Mouse (Mus musculus): ENCODE measurements around the gene Fnbp1. TPM values are rescaled to one million over a fixed set of nuclear protein-coding genes. Genes with fewer than 3 reads are reported as not detected.

The Fnbp1 gene
- total and polyA plus RNA-seq, 3 experiments = 38.1 to 79.6 (median 77.8) TPM

- no peak overlapping the region for H3K4me3 ChIP-seq (ENCODE audit: low read depth, low read length)
- no peaks in the 10 kb centered on the region for H3K9me3 ChIP-seq (replicated peaks)
- H3K4me1 ChIP-seq (ENCODE audit: insufficient read depth, low read depth, low read length) = peaks cover 64% of the 10 kb centered on the region
- H3K36me3 ChIP-seq (replicated peaks) = peaks cover 31% of the 10 kb centered on the region
- DNase-seq (ENCODE audit: low spot score) = no peak
- ATAC-seq (ENCODE audit: extremely low read depth, insufficient number of reproducible peaks, low FRiP score, poor library complexity, severe bottlenecking) = no peak
- peaks cover 4% of the 10 kb centered on the region; the same call in 1 of the 2 replicates for H3K27me3 ChIP-seq (ENCODE audit: insufficient read depth, low read length)
- TF ChIP-seq GATA1 (IDR thresholded peaks at IDR 0.05; ENCODE audit: borderline replicate concordance, low read length) = no peak
- no peak for TF ChIP-seq TAL1 (conservative IDR thresholded peaks at IDR 0.05; ENCODE audit: low read depth, low read length)
- no peak for TF ChIP-seq POLR2AphosphoS5 (IDR thresholded peaks at IDR 0.05; ENCODE audit: insufficient replicate concordance, low read depth, low read length)
- no peak for TF ChIP-seq GATA2 (IDR thresholded peaks at IDR 0.05; ENCODE audit: borderline replicate concordance, low read depth, low read length)
- TF ChIP-seq CTCF (IDR thresholded peaks at IDR 0.05; ENCODE audit: low read depth, low read length) = no peak
These were observed 4.7 kb downstream of the Fnbp1 start for GRCm38 (mm10) chr2:31137018-31137590.

- no peak for TF ChIP-seq TAL1 (conservative IDR thresholded peaks at IDR 0.05; ENCODE audit: low read depth, low read length)
- no peak for TF ChIP-seq GATA1 (IDR thresholded peaks at IDR 0.05; ENCODE audit: borderline replicate concordance, low read length)
- no peak for TF ChIP-seq CTCF (IDR thresholded peaks at IDR 0.05; ENCODE audit: low read depth, low read length)
- no peak overlapping the region for H3K4me3 ChIP-seq (ENCODE audit: low read depth, low read length)
- H3K27me3 ChIP-seq (ENCODE audit: insufficient read depth, low read length) = peaks cover 4% of the 10 kb centered on the region; the same call in 1 of the 2 replicates
- peaks cover 65% of the 10 kb centered on the region for H3K4me1 ChIP-seq (ENCODE audit: insufficient read depth, low read depth, low read length)
- DNase-seq (ENCODE audit: low spot score) = no peak
- no peaks in the 10 kb centered on the region for H3K9me3 ChIP-seq (replicated peaks)
- no peak for ATAC-seq (ENCODE audit: extremely low read depth, insufficient number of reproducible peaks, low FRiP score, poor library complexity, severe bottlenecking)
- peaks cover 32% of the 10 kb centered on the region for H3K36me3 ChIP-seq (replicated peaks)
These were observed 5.5 kb downstream of the Fnbp1 start for GRCm38 (mm10) chr2:31136338-31136737.

- Histone ChIP-seq H3K36me3 (replicated peaks) (peaks cover 33% of the 10 kb centered on the region), H3K4me1 (ENCODE audit: insufficient read depth, low read depth, low read length) (peaks cover 65% of the 10 kb centered on the region)
These were observed 6.3 kb downstream of the Fnbp1 start for GRCm38 (mm10) chr2:31135512-31135931.

GRCm38 (mm10) chr2:31133981-31134380 lies 7.8 kb downstream of the Fnbp1 start:
- ATAC-seq (ENCODE audit: extremely low read depth, insufficient number of reproducible peaks, low FRiP score, poor library complexity, severe bottlenecking) = no peak
- Histone ChIP-seq H3K9me3 (replicated peaks) (no peaks in the 10 kb centered on the region), H3K27me3 (ENCODE audit: insufficient read depth, low read length) (no peaks in the 10 kb centered on the region), H3K36me3 (replicated peaks) (peaks cover 36% of the 10 kb centered on the region), H3K4me1 (ENCODE audit: insufficient read depth, low read depth, low read length) (peaks cover 67% of the 10 kb centered on the region), H3K4me3 (ENCODE audit: low read depth, low read length) (no peak overlapping the region)
- TF ChIP-seq CTCF (IDR thresholded peaks at IDR 0.05; ENCODE audit: low read depth, low read length) (no peak), GATA1 (IDR thresholded peaks at IDR 0.05; ENCODE audit: borderline replicate concordance, low read length) (no peak), POLR2AphosphoS5 (IDR thresholded peaks at IDR 0.05; ENCODE audit: insufficient replicate concordance, low read depth, low read length) (no peak), TAL1 (conservative IDR thresholded peaks at IDR 0.05; ENCODE audit: low read depth, low read length) (no peak), GATA2 (IDR thresholded peaks at IDR 0.05; ENCODE audit: borderline replicate concordance, low read depth, low read length) (no peak)
- DNase-seq (ENCODE audit: low spot score) = no peak

More at GRCm38 (mm10) chr2:31135512-31135931, 6.3 kb downstream of the Fnbp1 start:
- TF ChIP-seq GATA1 (IDR thresholded peaks at IDR 0.05; ENCODE audit: borderline replicate concordance, low read length) = no peak
- no peak for TF ChIP-seq POLR2AphosphoS5 (IDR thresholded peaks at IDR 0.05; ENCODE audit: insufficient replicate concordance, low read depth, low read length)
- TF ChIP-seq GATA2 (IDR thresholded peaks at IDR 0.05; ENCODE audit: borderline replicate concordance, low read depth, low read length) = no peak
- TF ChIP-seq CTCF (IDR thresholded peaks at IDR 0.05; ENCODE audit: low read depth, low read length) = no peak
- no peak for TF ChIP-seq TAL1 (conservative IDR thresholded peaks at IDR 0.05; ENCODE audit: low read depth, low read length)
- Histone ChIP-seq H3K9me3 (replicated peaks) (no peaks in the 10 kb centered on the region), H3K27me3 (ENCODE audit: insufficient read depth, low read length) (no peaks in the 10 kb centered on the region), H3K4me3 (ENCODE audit: low read depth, low read length) (no peak overlapping the region)
- DNase-seq (ENCODE audit: low spot score) (no peak), ATAC-seq (ENCODE audit: extremely low read depth, insufficient number of reproducible peaks, low FRiP score, poor library complexity, severe bottlenecking) (no peak)

- peaks cover 38% of the 10 kb centered on the region for H3K36me3 ChIP-seq (replicated peaks)
- TF ChIP-seq TAL1 (conservative IDR thresholded peaks at IDR 0.05; ENCODE audit: low read depth, low read length) (no peak), GATA1 (IDR thresholded peaks at IDR 0.05; ENCODE audit: borderline replicate concordance, low read length) (no peak), CTCF (IDR thresholded peaks at IDR 0.05; ENCODE audit: low read depth, low read length) (no peak), GATA2 (IDR thresholded peaks at IDR 0.05; ENCODE audit: borderline replicate concordance, low read depth, low read length) (no peak), POLR2AphosphoS5 (IDR thresholded peaks at IDR 0.05; ENCODE audit: insufficient replicate concordance, low read depth, low read length) (no peak)
- peaks cover 71% of the 10 kb centered on the region for H3K4me1 ChIP-seq (ENCODE audit: insufficient read depth, low read depth, low read length)
- ATAC-seq (ENCODE audit: extremely low read depth, insufficient number of reproducible peaks, low FRiP score, poor library complexity, severe bottlenecking) (no peak), DNase-seq (ENCODE audit: low spot score) (no peak)
- H3K9me3 ChIP-seq (replicated peaks) = no peaks in the 10 kb centered on the region
- H3K27me3 ChIP-seq (ENCODE audit: insufficient read depth, low read length) = no peaks in the 10 kb centered on the region
- peak overlapping the region; percentile 33; the same call in 1 of the 2 replicates for H3K4me3 ChIP-seq (ENCODE audit: low read depth, low read length)
These were observed 9.1 kb downstream of the Fnbp1 start for GRCm38 (mm10) chr2:31132682-31133081.

- Histone ChIP-seq H3K9me3 (replicated peaks) (no peaks in the 10 kb centered on the region), H3K36me3 (replicated peaks) (peaks cover 47% of the 10 kb centered on the region), H3K4me1 (ENCODE audit: insufficient read depth, low read depth, low read length) (peaks cover 66% of the 10 kb centered on the region), H3K27me3 (ENCODE audit: insufficient read depth, low read length) (no peaks in the 10 kb centered on the region), H3K4me3 (ENCODE audit: low read depth, low read length) (peak overlapping the region; percentile 5; the same call in 1 of the 2 replicates)
- DNase-seq (ENCODE audit: low spot score) (peak; percentile 37), ATAC-seq (ENCODE audit: extremely low read depth, insufficient number of reproducible peaks, low FRiP score, poor library complexity, severe bottlenecking) (peak; percentile 40)
- no peak for TF ChIP-seq GATA2 (IDR thresholded peaks at IDR 0.05; ENCODE audit: borderline replicate concordance, low read depth, low read length)
- TF ChIP-seq CTCF (IDR thresholded peaks at IDR 0.05; ENCODE audit: low read depth, low read length) = no peak
These were observed 11.0 kb downstream of the Fnbp1 start for GRCm38 (mm10) chr2:31130815-31131299.

Data from G1E (cell line).